Mouse (Mus musculus) liver, adult 2 months (tissue): ENCODE data around the gene Ppp3cb. TPM values are rescaled to one million over a fixed set of nuclear protein-coding genes. Genes with fewer than 3 reads are reported as not detected.
A peak's percentile ranks its signal among the peaks of the same experiment; 100 is the strongest.
"Not testable (repeated sequence)": the region's sequence is repeated elsewhere in the genome, so short reads cannot be mapped to it uniquely, and the experiment has no call there.

Source experiments
- DNase-seq: peaks from one replicate; pipeline ENCODE4 v3.0.0-alpha.2; 2011; ENCODE audit warnings: low read depth, low spot score; ENCODE audit errors: extremely low read depth
- H3K27ac ChIP-seq: fragments of 200-500 bp; replicated peaks from 2 replicates; pipeline ENCODE4 v1.5.1; 2012; ENCODE audit warnings: low read depth, mild to moderate bottlenecking, control low read depth, inconsistent platforms, low read length; ENCODE audit not compliant: insufficient read depth
- H3K27me3 ChIP-seq: fragments of 200-500 bp; 2 replicates; pipeline ENCODE4 v1.6.1; 2012; ENCODE audit warnings: mild to moderate bottlenecking, moderate library complexity, low read length, inconsistent platforms; ENCODE audit not compliant: control insufficient read depth, insufficient read depth
- H3K36me3 ChIP-seq: fragments of 200-500 bp; 2 replicates; pipeline ENCODE4 v1.6.1; 2012; ENCODE audit warnings: low read length, inconsistent platforms; ENCODE audit not compliant: control insufficient read depth, insufficient read depth
- H3K4me1 ChIP-seq: fragments of 200-500 bp; 2 replicates; pipeline ENCODE4 v1.6.1; 2011; ENCODE audit warnings: low read length; ENCODE audit not compliant: control insufficient read depth, insufficient read depth
- H3K4me3 ChIP-seq: fragments of 200-500 bp; 2 replicates; pipeline ENCODE4 v1.5.1; 2011; ENCODE audit warnings: low read depth, mild to moderate bottlenecking, control low read depth, low read length, moderate library complexity; ENCODE audit not compliant: insufficient read depth
- H3K79me2 ChIP-seq: fragments of 200-500 bp; 2 replicates; pipeline ENCODE4 v1.6.1; 2012; ENCODE audit warnings: inconsistent platforms, mild to moderate bottlenecking, low read length, moderate library complexity; ENCODE audit not compliant: control insufficient read depth, insufficient read depth
- H3K9ac ChIP-seq: fragments of 200-500 bp; 2 replicates; pipeline ENCODE4 v1.6.1; 2012; ENCODE audit warnings: low read depth, mild to moderate bottlenecking, control low read depth, inconsistent platforms, low read length
- CTCF ChIP-seq: fragments of 200-500 bp; IDR thresholded peaks from 2 replicates; pipeline ENCODE4 v1.5.1; 2011; ENCODE audit warnings: low read depth, low read length, control low read depth
- POLR2A ChIP-seq: fragments of 200-500 bp; IDR thresholded peaks from 2 replicates; pipeline ENCODE4 v1.6.1; 2011; ENCODE audit warnings: low read length, control low read depth; ENCODE audit not compliant: insufficient read depth; ENCODE audit errors: extremely low read depth
- WGBS: fragments of 180-500 bp; shearing (Covaris S2); methylation state at CpG from one replicate; pipeline ENCODE4 v1.1.7; 2018; 5-methylcytosine and 5-hydroxymethylcytosine counted together
- polyA plus RNA-seq: library from polyadenylated mRNA; depleted of rRNA; stranded (reverse); fragments of >200 nt; gene quantifications from 2 replicates; pipeline ENCODE4 v1.2.3, GENCODE M21; 2012; rRNA removed
- total RNA-seq: library from RNA; depleted of rRNA; stranded (reverse); fragments of >200 nt; gene quantifications from 2 replicates; pipeline ENCODE4 v1.2.3, GENCODE M21; 2014; rRNA removed

Ppp3cb gene
- total RNA-seq: 23.0 and 24.8 TPM in 2 replicates
- polyA plus RNA-seq: 4.4 and 4.5 TPM in 2 replicates

GRCm38 (mm10) chr14:20546415-20546814 is at the start of gene Ppp3cb:
Gene Ppp3cb, minus strand, starts transcription at chr14:20546573.
- DNase-seq: peak; percentile 90
- Histone ChIP-seq H3K79me2 (peaks cover 4% of the 10 kb centered on the region; the same call in 1 of the 2 replicates), H3K27ac (peak within 1 kb of the TSS; percentile 93), H3K27me3 (no peaks in the 10 kb centered on the region), H3K4me3 (peak within 1 kb of the TSS; percentile 96), H3K4me1 (peaks cover 6% of the 10 kb centered on the region; the same call in 1 of the 2 replicates), H3K36me3 (no peaks in the 10 kb centered on the region; the same call in 1 of the 2 replicates), H3K9ac (peak within 1 kb of the TSS; percentile 96)
- WGBS: under 1% methylated on average over 29 of the region's 29 CpGs
- TF ChIP-seq CTCF: no peak
- TF ChIP-seq POLR2A: no peak

- TF ChIP-seq CTCF (no peak), POLR2A (no peak)
- no peak overlapping the region for H3K9ac ChIP-seq
- H3K36me3 ChIP-seq: no peaks in the 10 kb centered on the region
- no peak overlapping the region for H3K4me3 ChIP-seq
- no peaks in the 10 kb centered on the region for H3K79me2 ChIP-seq
- 81% methylated on average over 3 of the region's 3 CpGs for WGBS
- no peaks in the 10 kb centered on the region for H3K4me1 ChIP-seq
- H3K27me3 ChIP-seq: no peaks in the 10 kb centered on the region
- no peak for DNase-seq
- no peak overlapping the region for H3K27ac ChIP-seq
Measured at GRCm38 (mm10) chr14:20595781-20596180, 49.4 kb upstream of the Ppp3cb start.

- no peak for DNase-seq
- no peaks in the 10 kb centered on the region for H3K27me3 ChIP-seq
- TF ChIP-seq CTCF (no peak), POLR2A (no peak)
- H3K9ac ChIP-seq: no peak overlapping the region
- peaks cover 2% of the 10 kb centered on the region; the same call in 1 of the 2 replicates for H3K36me3 ChIP-seq
- H3K79me2 ChIP-seq: no peaks in the 10 kb centered on the region
- 83% methylated on average over 5 of the region's 5 CpGs for WGBS
- no peaks in the 10 kb centered on the region for H3K4me1 ChIP-seq
- H3K4me3 ChIP-seq: no peak overlapping the region
- H3K27ac ChIP-seq: no peak overlapping the region
Measured at GRCm38 (mm10) chr14:20587458-20587857, 41.1 kb upstream of the Ppp3cb start.

GRCm38 (mm10) chr14:20578822-20579407 is 32.5 kb upstream of the Ppp3cb start:
- TF ChIP-seq CTCF: no peak
- no peak for TF ChIP-seq POLR2A
- Histone ChIP-seq H3K9ac (no peak overlapping the region), H3K4me1 (no peaks in the 10 kb centered on the region), H3K79me2 (no peaks in the 10 kb centered on the region), H3K36me3 (peaks cover 2% of the 10 kb centered on the region; the same call in 1 of the 2 replicates), H3K4me3 (no peak overlapping the region), H3K27me3 (no peaks in the 10 kb centered on the region), H3K27ac (no peak overlapping the region)
- WGBS: 73% methylated on average over 6 of the region's 6 CpGs
- DNase-seq: no peak

GRCm38 (mm10) chr14:20576179-20576578 is 29.8 kb upstream of the Ppp3cb start:
- H3K9ac ChIP-seq: no peak overlapping the region

GRCm38 (mm10) chr14:20573196-20573595 is 26.8 kb upstream of the Ppp3cb start:
- not testable (repeated sequence) for H3K4me3 ChIP-seq, DNase-seq, H3K27ac ChIP-seq, H3K9ac ChIP-seq, H3K79me2 ChIP-seq, H3K36me3 ChIP-seq, H3K27me3 ChIP-seq, H3K4me1 ChIP-seq
- WGBS: 95% methylated on average over 3 of the region's 3 CpGs

More at GRCm38 (mm10) chr14:20576179-20576578, 29.8 kb upstream of the Ppp3cb start:
- Histone ChIP-seq H3K79me2 (no peaks in the 10 kb centered on the region), H3K4me1 (no peaks in the 10 kb centered on the region), H3K27me3 (no peaks in the 10 kb centered on the region), H3K27ac (no peak overlapping the region), H3K4me3 (no peak overlapping the region), H3K36me3 (no peaks in the 10 kb centered on the region; the same call in 1 of the 2 replicates)
- TF ChIP-seq CTCF (peak; percentile 51), POLR2A (no peak)
- peak; percentile 41 for DNase-seq
- 59% methylated on average over 7 of the region's 7 CpGs for WGBS
